Mouse (Mus musculus): Measurements from ENCODE around the gene Arhgap10. TPM values are rescaled to one million over a fixed set of nuclear protein-coding genes. Genes with fewer than 3 reads are reported as not detected.
A peak's percentile ranks its signal among the peaks of the same experiment; 100 is the strongest.

Arhgap10 gene
- polyA plus RNA-seq, 1 experiment from 2014 or later: 116 TPM

- Histone ChIP-seq H3K4me3 (ENCODE audit: inconsistent target) (no peak overlapping the region), H3K27ac (no peak overlapping the region), H3K79me2 (ENCODE audit: inconsistent target) (peaks cover 100% of the 10 kb centered on the region), H3K36me3 (ENCODE audit: inconsistent target) (no peaks in the 10 kb centered on the region)
- WGBS (ENCODE audit: missing documents): 93% methylated on average over 6 of the region's 6 CpGs
These were observed 15.2 kb downstream of the Arhgap10 start for GRCm38 (mm10) chr8:77502547-77502946.

- 91% methylated on average over 6 of the region's 8 CpGs for WGBS (ENCODE audit: missing documents)
These were observed 16.6 kb downstream of the Arhgap10 start for GRCm38 (mm10) chr8:77501131-77501530.

GRCm38 (mm10) chr8:77500264-77500663 lies 17.5 kb downstream of the Arhgap10 start:
- Histone ChIP-seq H3K27ac (no peak overlapping the region), H3K36me3 (ENCODE audit: inconsistent target) (no peaks in the 10 kb centered on the region), H3K79me2 (ENCODE audit: inconsistent target) (peaks cover 100% of the 10 kb centered on the region), H3K4me3 (ENCODE audit: inconsistent target) (no peak overlapping the region)
- no CpG with 5 or more reads among the region's 3 CpGs for WGBS (ENCODE audit: missing documents)

More at GRCm38 (mm10) chr8:77501131-77501530, 16.6 kb downstream of the Arhgap10 start:
- peaks cover 100% of the 10 kb centered on the region for H3K79me2 ChIP-seq (ENCODE audit: inconsistent target)
- H3K4me3 ChIP-seq (ENCODE audit: inconsistent target): no peak overlapping the region
- H3K27ac ChIP-seq: no peak overlapping the region
- H3K36me3 ChIP-seq (ENCODE audit: inconsistent target): no peaks in the 10 kb centered on the region

GRCm38 (mm10) chr8:77497442-77497841 lies 20.3 kb downstream of the Arhgap10 start:
- H3K79me2 ChIP-seq (ENCODE audit: inconsistent target): peaks cover 100% of the 10 kb centered on the region
- 56% methylated on average over 2 of the region's 2 CpGs for WGBS (ENCODE audit: missing documents)
- peak overlapping the region; percentile 62 for H3K27ac ChIP-seq
- H3K36me3 ChIP-seq (ENCODE audit: inconsistent target): no peaks in the 10 kb centered on the region
- no peak overlapping the region for H3K4me3 ChIP-seq (ENCODE audit: inconsistent target)

GRCm38 (mm10) chr8:77496253-77496652 lies 21.5 kb downstream of the Arhgap10 start:
- H3K36me3 ChIP-seq (ENCODE audit: inconsistent target): no peaks in the 10 kb centered on the region
- peaks cover 100% of the 10 kb centered on the region for H3K79me2 ChIP-seq (ENCODE audit: inconsistent target)
- H3K4me3 ChIP-seq (ENCODE audit: inconsistent target): no peak overlapping the region
- 38% methylated on average over 1 of the region's 1 CpGs for WGBS (ENCODE audit: missing documents)
- H3K27ac ChIP-seq: peak overlapping the region; percentile 62

GRCm38 (mm10) chr8:77494376-77495328 lies 23.1 kb downstream of the Arhgap10 start:
- H3K79me2 ChIP-seq (ENCODE audit: inconsistent target): peaks cover 100% of the 10 kb centered on the region
- H3K27ac ChIP-seq: no peak overlapping the region
- 94% methylated on average over 10 of the region's 10 CpGs for WGBS (ENCODE audit: missing documents)
- H3K36me3 ChIP-seq (ENCODE audit: inconsistent target): no peaks in the 10 kb centered on the region
- no peak overlapping the region for H3K4me3 ChIP-seq (ENCODE audit: inconsistent target)

- no peak overlapping the region for H3K27ac ChIP-seq
- no peak overlapping the region for H3K4me3 ChIP-seq (ENCODE audit: inconsistent target)
- WGBS (ENCODE audit: missing documents): 82% methylated on average over 5 of the region's 5 CpGs
- H3K79me2 ChIP-seq (ENCODE audit: inconsistent target): peaks cover 100% of the 10 kb centered on the region
- no peaks in the 10 kb centered on the region for H3K36me3 ChIP-seq (ENCODE audit: inconsistent target)
These were observed 25.2 kb downstream of the Arhgap10 start for GRCm38 (mm10) chr8:77492356-77493058.

GRCm38 (mm10) chr8:77491231-77491923 lies 26.4 kb downstream of the Arhgap10 start:
- Histone ChIP-seq H3K27ac (no peak overlapping the region), H3K36me3 (ENCODE audit: inconsistent target) (no peaks in the 10 kb centered on the region), H3K4me3 (ENCODE audit: inconsistent target) (no peak overlapping the region), H3K79me2 (ENCODE audit: inconsistent target) (peaks cover 100% of the 10 kb centered on the region)
- WGBS (ENCODE audit: missing documents): 92% methylated on average over 10 of the region's 10 CpGs

GRCm38 (mm10) chr8:77490095-77490781 lies 27.5 kb downstream of the Arhgap10 start:
- Histone ChIP-seq H3K36me3 (ENCODE audit: inconsistent target) (no peaks in the 10 kb centered on the region), H3K27ac (peak overlapping the region; percentile 24), H3K79me2 (ENCODE audit: inconsistent target) (peaks cover 100% of the 10 kb centered on the region), H3K4me3 (ENCODE audit: inconsistent target) (no peak overlapping the region)
- 63% methylated on average over 4 of the region's 4 CpGs for WGBS (ENCODE audit: missing documents)

- H3K27ac ChIP-seq: no peak overlapping the region
- H3K36me3 ChIP-seq (ENCODE audit: inconsistent target): no peaks in the 10 kb centered on the region
- H3K79me2 ChIP-seq (ENCODE audit: inconsistent target): peaks cover 100% of the 10 kb centered on the region
- H3K4me3 ChIP-seq (ENCODE audit: inconsistent target): no peak overlapping the region
- WGBS (ENCODE audit: missing documents): 82% methylated on average over 2 of the region's 6 CpGs
These were observed 28.5 kb downstream of the Arhgap10 start for GRCm38 (mm10) chr8:77489235-77489634.

- WGBS (ENCODE audit: missing documents): 96% methylated on average over 4 of the region's 4 CpGs
- peaks cover 91% of the 10 kb centered on the region for H3K79me2 ChIP-seq (ENCODE audit: inconsistent target)
- H3K27ac ChIP-seq: no peak overlapping the region
- H3K4me3 ChIP-seq (ENCODE audit: inconsistent target): no peak overlapping the region
- H3K36me3 ChIP-seq (ENCODE audit: inconsistent target): no peaks in the 10 kb centered on the region
These were observed 29.5 kb downstream of the Arhgap10 start for GRCm38 (mm10) chr8:77488215-77488606.

- Histone ChIP-seq H3K27ac (no peak overlapping the region), H3K36me3 (ENCODE audit: inconsistent target) (no peaks in the 10 kb centered on the region), H3K79me2 (ENCODE audit: inconsistent target) (peaks cover 88% of the 10 kb centered on the region), H3K4me3 (ENCODE audit: inconsistent target) (no peak overlapping the region)
- 95% methylated on average over 10 of the region's 10 CpGs for WGBS (ENCODE audit: missing documents)
These were observed 30.1 kb downstream of the Arhgap10 start for GRCm38 (mm10) chr8:77487590-77488214.

GRCm38 (mm10) chr8:77486749-77487148 lies 31.0 kb downstream of the Arhgap10 start:
- Histone ChIP-seq H3K4me3 (ENCODE audit: inconsistent target) (no peak overlapping the region), H3K27ac (no peak overlapping the region)
- WGBS (ENCODE audit: missing documents): 91% methylated on average over 2 of the region's 2 CpGs

GRCm38 (mm10) chr8:77484817-77485216 lies 32.9 kb downstream of the Arhgap10 start:
- Histone ChIP-seq H3K4me3 (ENCODE audit: inconsistent target) (no peak overlapping the region), H3K27ac (peak overlapping the region; percentile 93)

More at GRCm38 (mm10) chr8:77486749-77487148, 31.0 kb downstream of the Arhgap10 start:
- no peaks in the 10 kb centered on the region for H3K36me3 ChIP-seq (ENCODE audit: inconsistent target)
- peaks cover 88% of the 10 kb centered on the region for H3K79me2 ChIP-seq (ENCODE audit: inconsistent target)

More at GRCm38 (mm10) chr8:77484817-77485216, 32.9 kb downstream of the Arhgap10 start:
- Histone ChIP-seq H3K36me3 (ENCODE audit: inconsistent target) (no peaks in the 10 kb centered on the region), H3K79me2 (ENCODE audit: inconsistent target) (peaks cover 88% of the 10 kb centered on the region)
- 43% methylated on average over 5 of the region's 5 CpGs for WGBS (ENCODE audit: missing documents)
